ENCODE assay signal across 8 mouse cellular contexts in genomic region chr14:103680285-103680819, GRCm38 (mm10). TPM values are rescaled to one million over a fixed set of nuclear protein-coding genes. Genes with fewer than 3 reads are reported as not detected.
A peak's percentile ranks its signal among the peaks of the same experiment; 100 is the strongest.
DNase-seq lines count a peak whose midpoint lies in the region; ATAC-seq and TF ChIP-seq lines count a peak whose summit lies in the region.

No protein-coding gene starts in this region.

- WGBS in cerebellum, adult 2 months = 47% methylated on average over 7 of the region's 7 CpGs
- 14% methylated on average over 7 of the region's 7 CpGs for WGBS in lung, embryonic 15.5 days
- 35% methylated on average over 7 of the region's 7 CpGs for WGBS in stomach, embryonic 14.5 days

- no peaks in the 10 kb centered on the region for H3K27me3 ChIP-seq in cerebellum, adult 2 months (ENCODE audit: control insufficient read depth, insufficient read depth, low read length)
- no peaks in the 10 kb centered on the region for H3K27me3 ChIP-seq in lung, embryonic 15.5 days
- no peaks in the 10 kb centered on the region for H3K27me3 ChIP-seq in stomach, embryonic 14.5 days (ENCODE audit: control insufficient read depth, insufficient read depth, low read length)

- peak overlapping the region; percentile 51 for H3K4me2 ChIP-seq in lung, embryonic 15.5 days
- peak overlapping the region; percentile 27; the same call in 1 of the 2 replicates for H3K4me2 ChIP-seq in stomach, embryonic 14.5 days (replicated peaks; ENCODE audit: low read depth, low read length)

- TF ChIP-seq CTCF in cerebellum, adult 2 months (IDR thresholded peaks at IDR 0.05; ENCODE audit: borderline replicate concordance, insufficient read depth, low read depth, low read length) = no peak
- no peak for TF ChIP-seq CTCF in layer of hippocampus, adult 2 months (conservative IDR thresholded peaks at IDR 0.05)

- peak; percentile 84 for ATAC-seq in lung, embryonic 15.5 days (ENCODE audit: borderline replicate concordance, extremely low read depth, low FRiP score, low TSS enrichment)
- ATAC-seq in stomach, embryonic 14.5 days (ENCODE audit: insufficient number of reproducible peaks, insufficient read depth, low FRiP score, low read depth) = 0 out of 2 replicates have a peak, but pooled peaks have one; percentile 14

- intact Hi-C loops in left cerebral cortex, postnatal 25 days (cut with DNase I) = loop anchor here (10.0 kb wide), 1 partner anchor 606 kb away; the partner anchor contains the start of gene Cln5

- H3K27ac ChIP-seq in cerebellum, adult 2 months (ENCODE audit: insufficient read depth, low read length) = peak overlapping the region; percentile 80; the same call in 1 of the 2 replicates
- H3K27ac ChIP-seq in layer of hippocampus, adult 2 months = peak overlapping the region; percentile 90
- no peak overlapping the region for H3K27ac ChIP-seq in lung, embryonic 15.5 days
- no peak overlapping the region for H3K27ac ChIP-seq in stomach, embryonic 14.5 days (ENCODE audit: low read length)

- TF ChIP-seq POLR2A in cerebellum, adult 2 months (IDR thresholded peaks at IDR 0.05; ENCODE audit: borderline replicate concordance, insufficient read depth, low read length) = no peak

- H3K36me3 ChIP-seq in lung, embryonic 15.5 days = no peaks in the 10 kb centered on the region
- no peaks in the 10 kb centered on the region for H3K36me3 ChIP-seq in stomach, embryonic 14.5 days (ENCODE audit: control insufficient read depth, insufficient read depth, low read length)

- H3K4me3 ChIP-seq in cerebellum, adult 2 months (replicated peaks; ENCODE audit: insufficient read depth, low read depth, low read length) = peak overlapping the region; percentile 27
- H3K4me3 ChIP-seq in layer of hippocampus, adult 2 months = peak overlapping the region; percentile 32; the same call in 1 of the 2 replicates
- peak overlapping the region; percentile 20; the same call in 1 of the 2 replicates for H3K4me3 ChIP-seq in lung, embryonic 15.5 days
- H3K4me3 ChIP-seq in stomach, embryonic 14.5 days (ENCODE audit: low read depth, low read length) = no peak overlapping the region

- DNase-seq in cerebellum, adult 2 months = no peak
- no peak for DNase-seq in cerebellum, adult 9-10 months
- DNase-seq in layer of hippocampus, adult 2 months (ENCODE audit: low spot score in 2 of 2) = no peak
- no peak for DNase-seq in layer of hippocampus, adult 9-10 months (ENCODE audit: low spot score)
- no peak for DNase-seq in frontal cortex, postnatal 36 days (ENCODE audit: low spot score in 2 of 2)
- no peak for DNase-seq in left cerebral cortex, postnatal 25 days (ENCODE audit: low spot score in 2 of 2)

- no peak overlapping the region for H3K9ac ChIP-seq in lung, embryonic 15.5 days
- no peak overlapping the region for H3K9ac ChIP-seq in stomach, embryonic 14.5 days (replicated peaks; ENCODE audit: low read depth, low read length)

- peaks cover 28% of the 10 kb centered on the region for H3K4me1 ChIP-seq in cerebellum, adult 2 months (ENCODE audit: control insufficient read depth, insufficient read depth, low read length)
- peaks cover 11% of the 10 kb centered on the region; the same call in 1 of the 2 replicates for H3K4me1 ChIP-seq in lung, embryonic 15.5 days
- H3K4me1 ChIP-seq in stomach, embryonic 14.5 days (ENCODE audit: control insufficient read depth, insufficient read depth, low read length) = peaks cover 11% of the 10 kb centered on the region

- H3K9me3 ChIP-seq in lung, embryonic 15.5 days = no peaks in the 10 kb centered on the region
- no peaks in the 10 kb centered on the region for H3K9me3 ChIP-seq in stomach, embryonic 14.5 days (ENCODE audit: control insufficient read depth, low read depth, low read length)

RNA-seq across cellular contexts. Expression of gene Slain1, which starts 30.3 kb away (rescaled TPM):
- polyA plus RNA-seq in cerebellum, adult 2 months (2012; rRNA removed) = 85.2 and 92.3 TPM in 2 replicates
- 10 to 100 TPM; 49.9 to 53.7 TPM for total RNA-seq in layer of hippocampus, adult 2 months (2021)
- 1.9 and 2.4 TPM in 2 replicates for polyA plus RNA-seq in lung, embryonic 15.5 days (2015; fragmentation: Nextera tagmentation; extraction: Ambion mirVana)
- polyA plus RNA-seq in stomach, embryonic 14.5 days (2014; fragmentation: Nextera tagmentation; extraction: Ambion mirVana) = 2.4 and 2.5 TPM in 2 replicates
- total RNA-seq in left cerebral cortex, postnatal 25 days (2021) = 10 to 100 TPM; 45.9 to 46.7 TPM

Comparison
In these comparisons a context has a peak if more than half of its experiments do, and no peak if none do; other contexts are left out.
1. H3K27ac ChIP-seq: peak in cerebellum, adult 2 months (single experiment) and layer of hippocampus, adult 2 months (single experiment); none in lung, embryonic 15.5 days (single experiment) and stomach, embryonic 14.5 days (single experiment).
2. RNA of gene Slain1, which starts 30.3 kb away (polyA plus RNA-seq): 85.2 to 92.3 TPM in cerebellum, adult 2 months; 1.9 to 2.4 TPM in lung, embryonic 15.5 days and 2.4 to 2.5 TPM in stomach, embryonic 14.5 days; every median in the first group is over 10 times any median in the second.